Mouse (Mus musculus): ENCODE results near the gene H2-Ke6. TPM values are rescaled to one million over a fixed set of nuclear protein-coding genes. Genes with fewer than 3 reads are reported as not detected.
"Not testable (repeated sequence)": the region's sequence is repeated elsewhere in the genome, so short reads cannot be mapped to it uniquely, and the experiment has no call there.

H2-Ke6 gene
- total RNA-seq, 1 experiment from 2014 or later = 43.8 TPM

GRCm38 (mm10) chr17:34030861-34031326 lies 3.0 kb upstream of the H2-Ke6 start:
- ATAC-seq (replicated peaks; ENCODE audit: low read depth, poor library complexity, severe bottlenecking) = no peak

DNA sequence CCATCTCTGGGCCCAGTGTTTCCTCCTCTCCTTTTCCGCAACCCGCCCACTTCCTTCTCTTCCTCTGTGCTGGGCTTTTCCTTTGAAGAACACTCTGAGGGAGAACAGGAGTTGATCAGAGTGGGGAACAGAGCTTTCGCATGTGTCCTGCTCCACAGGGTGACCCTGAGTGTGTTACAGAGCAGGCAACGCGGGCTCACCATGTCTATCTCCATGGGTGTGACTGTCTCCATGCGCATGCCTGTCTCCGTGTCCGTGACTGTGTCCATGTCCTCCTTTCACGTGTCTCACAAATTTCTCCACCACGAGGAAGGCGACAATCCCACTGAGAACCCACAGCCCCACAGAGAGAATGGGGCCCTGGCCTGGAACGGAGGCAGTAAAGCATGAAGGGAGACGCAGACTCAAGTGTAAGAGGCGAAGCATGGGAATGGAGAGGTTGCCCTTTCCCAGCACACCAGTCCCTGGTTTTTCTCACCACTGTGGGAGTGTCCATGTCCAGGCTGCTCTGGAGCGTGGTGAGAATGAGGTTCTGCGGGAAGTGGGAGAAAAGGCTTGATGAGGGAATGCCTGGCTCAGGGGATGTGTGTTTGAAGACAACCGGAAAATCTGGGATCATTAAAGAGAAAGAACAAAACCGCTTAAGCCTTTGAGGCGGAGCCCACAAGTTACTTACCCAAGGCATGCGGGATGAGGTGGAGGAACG lies 2.2 kb upstream of the H2-Ke6 start:
- ATAC-seq (replicated peaks; ENCODE audit: low read depth, poor library complexity, severe bottlenecking) = no peak

DNA sequence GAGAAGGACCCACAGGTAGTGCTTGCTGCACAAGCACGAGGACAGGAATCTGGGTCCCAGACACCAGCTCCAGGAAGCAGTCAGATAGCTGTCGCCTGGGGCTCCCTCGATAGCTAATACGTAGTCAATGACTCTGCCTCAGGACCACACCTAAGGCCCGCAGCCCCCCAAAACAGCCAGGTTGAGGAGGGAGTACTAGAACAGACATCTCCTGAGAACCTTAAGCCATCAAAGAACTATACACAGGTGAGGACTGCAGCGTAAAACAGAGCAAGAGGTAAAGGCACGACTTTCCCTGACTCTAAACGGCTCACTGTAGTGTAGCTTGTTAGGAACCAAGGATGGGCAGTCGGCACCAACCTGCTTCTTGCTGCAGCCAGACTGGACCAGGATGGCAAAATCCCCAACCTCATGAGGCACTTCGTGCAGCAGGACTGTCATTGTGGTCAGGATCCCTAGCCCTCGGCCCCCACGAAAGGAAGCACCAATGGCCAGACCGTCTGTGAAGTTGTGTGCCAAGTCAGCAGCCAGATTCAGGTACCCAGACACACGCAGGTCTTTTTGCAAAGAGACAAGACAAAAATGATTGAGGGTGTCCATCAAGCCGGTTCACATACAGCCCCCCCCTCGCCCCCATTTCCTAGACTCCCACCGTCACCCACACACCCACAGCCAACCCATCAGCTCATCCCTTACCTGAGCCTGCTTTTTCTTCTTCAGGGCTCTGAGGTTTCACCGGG lies 1.5 kb upstream of the H2-Ke6 start:
- ATAC-seq (replicated peaks; ENCODE audit: low read depth, poor library complexity, severe bottlenecking) = no peak

- no peak for ATAC-seq (replicated peaks; ENCODE audit: low read depth, poor library complexity, severe bottlenecking)
Observed at GRCm38 (mm10) chr17:34028501-34029149, 765 bp upstream of the H2-Ke6 start.

DNA sequence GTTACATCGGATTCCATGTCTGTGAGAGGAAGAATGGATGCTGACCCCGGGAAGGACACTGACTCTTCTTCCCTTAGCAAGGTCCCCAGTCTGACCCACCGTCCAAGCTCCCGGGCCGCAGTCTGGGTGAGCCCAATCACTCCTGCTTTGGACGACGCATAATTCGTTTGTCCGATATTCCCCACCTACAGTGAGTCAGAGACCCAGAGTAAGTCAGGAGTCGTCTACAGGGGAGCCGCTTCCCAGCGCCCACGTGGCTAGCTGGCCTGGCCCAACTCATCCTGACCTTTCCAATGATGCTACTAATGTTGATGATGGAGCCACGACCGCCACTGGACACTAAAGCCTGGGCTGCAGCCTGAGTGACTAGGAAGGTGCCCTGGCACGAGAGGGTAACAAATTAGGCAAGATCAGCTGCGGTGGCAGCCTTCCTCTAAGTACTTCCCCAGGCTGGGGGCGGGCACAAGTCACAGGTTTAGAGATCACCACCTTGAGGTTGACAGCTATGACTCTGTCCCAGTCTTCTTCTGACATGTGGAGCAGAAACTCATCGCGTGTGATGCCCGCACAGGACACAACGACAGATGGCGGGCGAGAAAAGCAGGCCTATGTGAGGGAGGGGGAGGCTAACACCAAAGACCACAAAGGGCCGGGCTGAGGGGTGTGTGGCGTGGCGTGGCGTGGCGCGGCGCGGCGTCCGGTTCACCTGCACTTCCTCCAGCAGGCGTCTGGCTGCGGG lies 774 bp downstream of the H2-Ke6 start:
- ATAC-seq (replicated peaks; ENCODE audit: low read depth, poor library complexity, severe bottlenecking) = peak; percentile 17

DNA sequence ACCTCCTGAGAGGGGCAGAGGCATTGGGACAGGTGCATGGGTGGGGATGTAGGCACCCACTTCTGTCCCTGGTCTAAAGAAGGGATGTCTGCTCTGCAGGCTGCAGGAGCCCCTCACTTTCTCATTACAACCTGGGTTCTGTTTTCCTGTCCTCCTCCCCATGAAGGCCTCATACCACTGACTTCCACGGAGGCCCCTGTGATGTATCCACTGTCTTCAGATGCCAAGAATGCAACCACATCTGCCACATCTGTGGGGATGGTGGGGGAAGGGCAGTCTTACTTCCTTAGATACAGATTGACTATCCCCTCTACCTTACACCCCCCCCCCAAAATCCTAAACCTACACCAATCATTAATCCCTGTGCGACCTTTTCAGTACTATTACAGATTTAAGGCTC lies 1.6 kb downstream of the H2-Ke6 start:
- no peak for ATAC-seq (replicated peaks; ENCODE audit: low read depth, poor library complexity, severe bottlenecking)

- ATAC-seq (replicated peaks; ENCODE audit: low read depth, poor library complexity, severe bottlenecking) = no peak
Observed at GRCm38 (mm10) chr17:34025756-34026151, 2.1 kb downstream of the H2-Ke6 start.

DNA sequence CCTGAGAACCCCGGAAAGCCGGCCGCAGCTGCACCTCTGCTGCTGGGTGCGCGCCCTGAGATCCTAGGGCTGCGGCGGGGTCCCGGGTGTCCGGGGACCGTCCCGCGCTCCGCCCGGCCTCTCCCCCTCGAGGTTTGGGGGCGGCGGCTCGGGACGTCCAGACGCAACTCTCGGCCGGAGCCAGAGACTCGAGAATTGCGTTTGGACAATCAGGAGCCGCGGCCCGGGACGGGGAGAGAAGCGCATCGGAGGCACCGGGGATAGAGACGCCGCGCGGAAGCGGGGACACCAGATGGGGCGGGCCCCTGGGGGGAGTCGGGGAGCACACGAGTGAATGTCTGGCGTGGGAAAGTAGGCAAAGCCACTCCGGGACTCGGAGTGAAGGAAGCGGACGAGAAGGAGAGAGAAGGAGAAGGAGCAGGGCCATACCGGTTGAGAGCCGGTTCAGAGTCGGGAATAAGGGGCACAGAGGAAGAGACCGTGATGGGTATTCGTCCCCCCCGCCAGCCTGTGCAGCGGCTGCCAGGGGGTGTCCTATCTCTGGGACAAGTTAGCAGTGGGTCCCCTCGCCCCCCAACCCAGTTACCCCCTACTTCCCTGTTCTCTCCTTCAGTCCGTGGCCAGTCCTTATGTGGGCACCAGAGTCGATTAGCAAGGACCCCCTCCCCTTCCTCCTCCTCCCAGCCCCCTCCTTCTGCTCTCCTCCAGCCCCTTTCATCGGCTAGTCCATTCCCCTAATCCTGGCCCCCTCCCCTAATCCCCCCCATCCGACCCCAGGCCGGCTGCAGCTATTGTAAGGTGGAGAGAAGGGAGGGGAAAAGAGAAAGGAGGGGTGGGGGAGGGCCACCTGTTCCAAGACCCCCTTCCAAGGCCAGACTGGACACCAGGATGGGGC lies 2.8 kb downstream of the H2-Ke6 start:
- no peak for ATAC-seq (replicated peaks; ENCODE audit: low read depth, poor library complexity, severe bottlenecking)

GRCm38 (mm10) chr17:34024317-34024821 lies 3.5 kb downstream of the H2-Ke6 start, which contains the start of gene Ring1:
TSS of gene Ring1 (minus strand) at chr17:34024680.
- ATAC-seq (replicated peaks; ENCODE audit: low read depth, poor library complexity, severe bottlenecking) = peak; percentile 23

DNA sequence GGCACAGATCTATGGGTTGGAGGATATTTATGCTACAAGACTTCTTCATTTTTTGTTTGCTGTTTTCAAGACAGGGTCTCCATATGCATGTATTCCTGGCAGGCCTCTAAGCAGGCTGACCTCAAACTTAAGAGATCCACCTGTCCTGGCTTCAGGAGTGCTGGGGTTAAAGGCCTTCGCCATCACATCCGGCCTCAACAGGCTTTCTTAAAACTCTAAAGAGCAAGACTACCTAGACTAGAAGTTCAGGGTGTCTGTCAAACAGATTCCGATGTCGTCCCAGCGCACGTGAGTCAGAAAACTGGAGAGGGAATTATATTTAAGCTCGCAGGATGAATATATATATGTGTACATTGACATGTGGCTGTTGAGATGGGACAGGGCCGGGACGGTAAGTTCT lies 4.2 kb downstream of the H2-Ke6 start:
- no peak for ATAC-seq (replicated peaks; ENCODE audit: low read depth, poor library complexity, severe bottlenecking)

GRCm38 (mm10) chr17:34022987-34023386 lies 4.9 kb downstream of the H2-Ke6 start:
- no peak for ATAC-seq (replicated peaks; ENCODE audit: low read depth, poor library complexity, severe bottlenecking)

- no peak for ATAC-seq (replicated peaks; ENCODE audit: low read depth, poor library complexity, severe bottlenecking)
Observed at GRCm38 (mm10) chr17:34022414-34022783, 5.5 kb downstream of the H2-Ke6 start.

DNA sequence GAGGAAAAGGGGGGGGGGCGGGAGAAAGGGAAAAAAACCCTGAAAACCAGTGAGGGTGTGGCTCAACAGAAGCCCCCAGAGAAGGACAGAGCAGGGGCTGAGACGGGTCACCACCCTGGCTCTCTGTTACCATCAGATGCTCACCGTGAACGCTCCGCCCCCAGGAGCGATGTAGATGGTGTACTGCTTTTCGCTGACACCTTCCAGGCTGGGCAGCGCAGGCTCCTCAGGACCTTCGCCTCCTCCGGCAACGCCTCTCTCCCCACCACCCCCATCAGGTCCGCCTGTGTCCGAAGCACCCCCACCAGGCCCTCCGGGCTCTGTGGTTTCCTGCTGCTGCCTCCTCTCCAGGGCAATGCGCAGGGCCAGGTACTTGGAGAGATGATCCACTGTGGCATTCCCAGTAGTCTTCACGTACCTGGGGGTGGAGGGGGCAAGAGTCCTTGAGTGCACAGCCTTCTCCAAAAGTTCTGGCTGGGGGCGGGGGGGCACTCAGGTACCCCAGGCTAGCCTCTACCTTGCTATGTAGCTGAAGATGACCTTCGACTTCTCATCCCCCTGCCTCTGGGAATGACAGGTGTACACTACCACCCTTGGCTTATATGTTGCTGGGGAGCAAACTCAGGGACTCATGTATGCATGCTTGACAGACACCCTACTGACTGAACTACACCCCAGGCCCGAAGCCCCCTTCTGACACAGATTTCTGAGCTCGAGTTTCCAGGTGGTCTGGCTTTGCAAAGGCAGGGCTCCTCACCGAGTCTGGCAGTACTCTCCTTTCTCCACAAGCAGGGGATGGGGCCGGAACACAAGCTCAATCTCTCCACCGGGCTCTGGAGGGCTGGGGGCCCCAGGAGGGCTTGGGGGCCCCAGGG lies 6.1 kb downstream of the H2-Ke6 start:
- ATAC-seq (replicated peaks; ENCODE audit: low read depth, poor library complexity, severe bottlenecking) = no peak

DNA sequence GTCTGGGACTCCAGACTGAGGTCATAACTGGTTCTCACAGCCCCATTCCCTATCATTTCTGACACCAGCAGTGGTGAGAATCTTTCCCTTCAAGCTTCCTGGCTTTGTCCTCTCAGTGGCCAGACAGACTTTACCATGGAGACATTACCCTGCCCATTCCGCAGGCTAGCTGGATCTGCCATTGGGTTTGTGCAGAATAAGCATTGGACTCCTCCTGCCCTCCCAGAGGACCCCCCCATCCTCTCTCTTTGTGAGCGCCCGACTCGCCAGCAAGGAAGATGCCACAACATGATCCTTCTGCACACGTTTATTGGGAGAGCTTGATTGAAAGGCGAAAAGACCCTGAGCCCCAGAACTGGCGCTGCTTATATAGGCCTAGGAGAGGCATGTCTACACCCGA lies 14.4 kb downstream of the H2-Ke6 start:
- ATAC-seq (replicated peaks; ENCODE audit: low read depth, poor library complexity, severe bottlenecking) = no peak

DNA sequence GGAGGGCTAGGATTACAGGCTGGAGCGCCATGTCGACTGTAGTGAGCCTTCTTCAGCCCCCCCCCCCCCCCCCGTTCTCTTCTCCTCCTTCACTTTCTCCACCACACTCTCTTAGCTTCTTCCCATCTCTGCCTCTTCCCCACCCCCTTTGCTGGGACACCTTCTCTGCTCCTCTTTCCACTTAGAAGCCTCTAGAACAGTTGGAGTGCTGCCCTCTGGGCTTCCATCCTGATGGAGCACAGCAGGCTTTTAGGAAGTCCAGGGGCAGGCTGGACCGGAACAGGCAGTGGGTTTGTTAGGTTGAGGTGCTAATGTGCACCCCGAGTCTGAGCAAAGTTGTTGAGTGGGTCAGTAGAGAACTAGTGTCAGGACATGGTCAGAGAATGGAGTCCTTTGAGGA lies 17.7 kb downstream of the H2-Ke6 start:
- no peak for ATAC-seq (replicated peaks; ENCODE audit: low read depth, poor library complexity, severe bottlenecking)

GRCm38 (mm10) chr17:34006570-34006969 lies 21.3 kb downstream of the H2-Ke6 start:
- ATAC-seq (replicated peaks; ENCODE audit: low read depth, poor library complexity, severe bottlenecking) = no peak

DNA sequence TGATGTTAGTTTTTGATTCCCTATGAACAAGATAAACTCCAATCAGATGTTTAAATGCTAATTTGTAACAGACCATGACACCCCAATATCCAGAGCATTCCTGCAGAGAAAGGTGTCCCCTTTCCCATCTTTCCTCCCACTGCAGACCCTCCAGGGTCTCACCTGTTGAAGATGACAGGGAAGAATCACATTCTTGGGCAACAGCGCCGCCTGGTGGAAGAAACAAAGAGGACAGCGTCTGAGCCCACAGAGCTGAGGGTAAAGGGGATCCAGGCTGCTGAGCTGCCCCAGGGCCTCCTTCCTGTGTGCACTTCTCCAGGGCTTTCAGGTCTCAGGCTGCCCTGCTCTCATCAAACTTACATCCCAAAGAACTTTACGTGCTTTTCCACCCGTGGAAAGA lies 24.4 kb downstream of the H2-Ke6 start:
- no peak for ATAC-seq (replicated peaks; ENCODE audit: low read depth, poor library complexity, severe bottlenecking)

DNA sequence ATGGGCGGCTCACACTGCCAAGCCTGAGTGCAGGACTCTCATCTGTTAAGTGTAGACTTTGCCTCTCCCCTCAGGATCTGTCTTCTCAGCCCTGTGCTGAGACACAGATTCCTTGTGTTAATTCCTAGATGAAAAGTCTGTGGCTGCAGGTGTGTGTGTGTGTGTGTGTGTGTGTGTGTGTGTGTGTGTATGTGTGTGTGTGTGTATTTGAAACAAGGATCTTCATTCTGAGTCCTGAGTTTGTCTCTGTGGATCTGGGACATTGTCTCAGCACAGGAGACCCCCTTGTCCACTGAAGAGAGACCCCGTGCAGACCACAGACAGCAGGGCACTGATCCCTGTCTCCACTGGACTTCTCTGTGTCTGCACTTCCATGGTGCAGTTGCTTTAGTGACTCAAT lies 27.1 kb downstream of the H2-Ke6 start:
- not testable (repeated sequence) for ATAC-seq (replicated peaks; ENCODE audit: low read depth, poor library complexity, severe bottlenecking)

Measured in common myeloid progenitor, adult 5-6 weeks (primary cell).